17 mouse cellular contexts compared by ENCODE assay signal in genomic region chr8:120042542-120043312, GRCm38 (mm10). TPM values are rescaled to one million over a fixed set of nuclear protein-coding genes. Genes with fewer than 3 reads are reported as not detected.
A peak's percentile ranks its signal among the peaks of the same experiment; 100 is the strongest.
DNase-seq lines count a peak whose midpoint lies in the region; ATAC-seq and TF ChIP-seq lines count a peak whose summit lies in the region.
"Had no signal": no experiment of that assay in that cellular context is flagged by ENCODE, and none has a peak within 500 bp of the region (broad histone marks: within the 10 kb centered on the region; RNA-seq: fewer than 3 reads in every experiment).

No protein-coding gene starts in this region.

- ATAC-seq in megakaryocyte, adult 5-6 weeks (ENCODE audit: poor library complexity, severe bottlenecking): peak; percentile 57
- no peak for ATAC-seq in midbrain, embryonic 11.5 days (ENCODE audit: low FRiP score)
- ATAC-seq in forebrain, embryonic 13.5 days: no peak
- ATAC-seq: intestine, embryonic 15.5 days had no signal

- no peaks in the 10 kb centered on the region for H3K27me3 ChIP-seq in liver, adult 2 months (ENCODE audit: control insufficient read depth, insufficient read depth, low read length)
- no peaks in the 10 kb centered on the region for H3K27me3 ChIP-seq in midbrain, embryonic 11.5 days (ENCODE audit: control insufficient read depth, insufficient read depth, low read length)
- H3K27me3 ChIP-seq in forebrain, embryonic 13.5 days: no peaks in the 10 kb centered on the region
- H3K27me3 ChIP-seq: embryonic facial prominence, embryonic 13.5 days; intestine, embryonic 15.5 days; limb, embryonic 15.5 days had no signal

- H3K9ac ChIP-seq in liver, adult 2 months (ENCODE audit: low read depth, low read length): no peak overlapping the region
- no peak overlapping the region for H3K9ac ChIP-seq in midbrain, embryonic 11.5 days (ENCODE audit: low read length)
- H3K9ac ChIP-seq in forebrain, embryonic 13.5 days: no peak overlapping the region
- H3K9ac ChIP-seq: embryonic facial prominence, embryonic 13.5 days; intestine, embryonic 15.5 days; limb, embryonic 15.5 days had no signal

- 54% methylated on average over 10 of the region's 10 CpGs for WGBS in liver, adult 2 months
- 77% methylated on average over 10 of the region's 10 CpGs for WGBS in midbrain, embryonic 11.5 days
- WGBS in forebrain, embryonic 13.5 days: 77% methylated on average over 10 of the region's 10 CpGs

- H3K9me3 ChIP-seq in midbrain, embryonic 11.5 days (ENCODE audit: control insufficient read depth, low read length): no peaks in the 10 kb centered on the region
- no peaks in the 10 kb centered on the region for H3K9me3 ChIP-seq in forebrain, embryonic 13.5 days (replicated peaks)
- H3K9me3 ChIP-seq: embryonic facial prominence, embryonic 13.5 days; intestine, embryonic 15.5 days; limb, embryonic 15.5 days; midbrain, embryonic 10.5 days had no signal

- no peaks in the 10 kb centered on the region for H3K79me2 ChIP-seq in liver, adult 2 months (ENCODE audit: control insufficient read depth, insufficient read depth, low read length)

- DNase-seq in lung, postnatal 25 days (ENCODE audit: low spot score): peak; percentile 50
- DNase-seq in lung, postnatal 14 days: no peak
- DNase-seq in adipocyte (ENCODE audit: low spot score): peak; percentile 25
- DNase-seq in liver, adult 2 months (ENCODE audit: extremely low read depth, low read depth, low spot score): peak; percentile 82
- no peak for DNase-seq in midbrain, embryonic 11.5 days (ENCODE audit: low spot score, missing footprints)
- no peak for DNase-seq in spleen, adult 12 weeks (ENCODE audit: low spot score)
- DNase-seq: adrenal gland, adult 8-10 months; cerebellum, adult 11-12 months; gastrocnemius, postnatal 10 days; right cerebral cortex, postnatal 25 days; thymus, postnatal 25 days had no signal

- no peaks in the 10 kb centered on the region for H3K36me3 ChIP-seq in liver, adult 2 months (ENCODE audit: control insufficient read depth, insufficient read depth, low read length)
- H3K36me3 ChIP-seq in midbrain, embryonic 11.5 days (ENCODE audit: control insufficient read depth, insufficient read depth, low read length): no peaks in the 10 kb centered on the region
- no peaks in the 10 kb centered on the region for H3K36me3 ChIP-seq in forebrain, embryonic 13.5 days (ENCODE audit: poor library complexity, severe bottlenecking)
- H3K36me3 ChIP-seq: embryonic facial prominence, embryonic 13.5 days; intestine, embryonic 15.5 days; limb, embryonic 15.5 days; midbrain, embryonic 10.5 days had no signal

- no peak overlapping the region for H3K4me3 ChIP-seq in liver, adult 2 months (ENCODE audit: insufficient read depth, low read depth, low read length)
- H3K4me3 ChIP-seq in midbrain, embryonic 11.5 days (ENCODE audit: low read depth, low read length): no peak overlapping the region
- H3K4me3 ChIP-seq in forebrain, embryonic 13.5 days: no peak overlapping the region
- H3K4me3 ChIP-seq: embryonic facial prominence, embryonic 13.5 days; intestine, embryonic 15.5 days; limb, embryonic 15.5 days; midbrain, embryonic 10.5 days had no signal

- no peak overlapping the region for H3K4me2 ChIP-seq in midbrain, embryonic 11.5 days
- H3K4me2 ChIP-seq in forebrain, embryonic 13.5 days: no peak overlapping the region
- H3K4me2 ChIP-seq: embryonic facial prominence, embryonic 13.5 days; intestine, embryonic 15.5 days; limb, embryonic 15.5 days had no signal

- TF ChIP-seq CTCF in liver, adult 2 months (IDR thresholded peaks at IDR 0.05; ENCODE audit: low read depth, low read length): no peak

- no peak overlapping the region for H3K27ac ChIP-seq in liver, adult 2 months (replicated peaks; ENCODE audit: insufficient read depth, low read depth, low read length)
- H3K27ac ChIP-seq in midbrain, embryonic 11.5 days (ENCODE audit: low read depth, low read length): no peak overlapping the region
- no peak overlapping the region for H3K27ac ChIP-seq in forebrain, embryonic 13.5 days
- H3K27ac ChIP-seq: embryonic facial prominence, embryonic 13.5 days; intestine, embryonic 15.5 days; limb, embryonic 15.5 days; midbrain, embryonic 10.5 days had no signal

- no peaks in the 10 kb centered on the region for H3K4me1 ChIP-seq in liver, adult 2 months (ENCODE audit: control insufficient read depth, insufficient read depth, low read length)
- H3K4me1 ChIP-seq in midbrain, embryonic 11.5 days (ENCODE audit: control insufficient read depth, insufficient read depth, low read length): no peaks in the 10 kb centered on the region
- no peaks in the 10 kb centered on the region for H3K4me1 ChIP-seq in forebrain, embryonic 13.5 days
- H3K4me1 ChIP-seq: intestine, embryonic 15.5 days had no signal

- TF ChIP-seq POLR2A in liver, adult 2 months (IDR thresholded peaks at IDR 0.05; ENCODE audit: extremely low read depth, insufficient read depth, low read length): no peak

RNA-seq across cellular contexts. Expression of gene Crispld2, which starts 50.5 kb away (rescaled TPM):
- total RNA-seq in liver, adult 2 months (2014; rRNA removed): 0.27 and 0.28 TPM in 2 replicates
- 0.57 and 0.72 TPM in 2 replicates for polyA plus RNA-seq in liver, adult 2 months (2012; rRNA removed)
- 6.4 and 8.8 TPM in 2 replicates for total RNA-seq in megakaryocyte, adult 5-6 weeks (2015)
- 7.8 and 10.5 TPM in 2 replicates for total RNA-seq in megakaryocyte, adult 5-6 weeks (2017)
- 2.3 and 2.9 TPM in 2 replicates for polyA plus RNA-seq in midbrain, embryonic 11.5 days (2014; fragmentation: Nextera tagmentation; extraction: Ambion mirVana)
- 0.72 and 0.90 TPM in 2 replicates for polyA plus RNA-seq in forebrain, embryonic 13.5 days (2015; fragmentation: Nextera tagmentation; extraction: Ambion mirVana)

RNA-seq across cellular contexts. Expression of gene Zdhhc7, which starts 58.6 kb away (rescaled TPM):
- total RNA-seq in liver, adult 2 months (2014; rRNA removed): 9.6 and 14.4 TPM in 2 replicates
- polyA plus RNA-seq in liver, adult 2 months (2012; rRNA removed): 25.4 and 27.1 TPM in 2 replicates
- total RNA-seq in megakaryocyte, adult 5-6 weeks (2015): 21.1 and 23.0 TPM in 2 replicates
- total RNA-seq in megakaryocyte, adult 5-6 weeks (2017): 31.8 and 33.3 TPM in 2 replicates
- polyA plus RNA-seq in midbrain, embryonic 11.5 days (2014; fragmentation: Nextera tagmentation; extraction: Ambion mirVana): 24.2 and 25.9 TPM in 2 replicates
- 23.4 and 30.6 TPM in 2 replicates for polyA plus RNA-seq in forebrain, embryonic 13.5 days (2015; fragmentation: Nextera tagmentation; extraction: Ambion mirVana)

Comparison
In these comparisons a context has a peak if more than half of its experiments do, and no peak if none do; other contexts are left out.
1. DNase-seq: peak in lung, postnatal 25 days (single experiment), adipocyte (single experiment) and liver, adult 2 months (single experiment); none in lung, postnatal 14 days (single experiment), midbrain, embryonic 11.5 days (single experiment) and spleen, adult 12 weeks (single experiment).